Mouse (Mus musculus): Measurements from ENCODE around the gene Serinc3.

GRCm38 (mm10) chr2:163645700-163646460 is 949 bp upstream of the Serinc3 start:
- no peak for TF ChIP-seq GATA1 (IDR thresholded peaks at IDR 0.05; ENCODE audit: borderline replicate concordance, low read length)
- TF ChIP-seq FLI1 (IDR thresholded peaks at IDR 0.05; ENCODE audit: low read length) = no peak

Data from megakaryocyte, embryonic 14.5 days (primary cell).